Mouse (Mus musculus) bone marrow, adult 2 months (tissue): ENCODE data around the gene Elovl5.

ENCODE experiments used
- CTCF ChIP-seq: fragments of 200-500 bp; IDR thresholded peaks from 2 replicates; pipeline ENCODE4 v1.5.1; 2011; ENCODE audit warnings: low read length, control low read depth; ENCODE audit not compliant: control insufficient read depth, insufficient read depth
- POLR2A ChIP-seq: fragments of 200-500 bp; IDR thresholded peaks from 2 replicates; pipeline ENCODE4 v1.6.1; 2011; ENCODE audit warnings: low read depth, mild to moderate bottlenecking, control low read depth, low read length, borderline replicate concordance; ENCODE audit not compliant: control insufficient read depth

DNA sequence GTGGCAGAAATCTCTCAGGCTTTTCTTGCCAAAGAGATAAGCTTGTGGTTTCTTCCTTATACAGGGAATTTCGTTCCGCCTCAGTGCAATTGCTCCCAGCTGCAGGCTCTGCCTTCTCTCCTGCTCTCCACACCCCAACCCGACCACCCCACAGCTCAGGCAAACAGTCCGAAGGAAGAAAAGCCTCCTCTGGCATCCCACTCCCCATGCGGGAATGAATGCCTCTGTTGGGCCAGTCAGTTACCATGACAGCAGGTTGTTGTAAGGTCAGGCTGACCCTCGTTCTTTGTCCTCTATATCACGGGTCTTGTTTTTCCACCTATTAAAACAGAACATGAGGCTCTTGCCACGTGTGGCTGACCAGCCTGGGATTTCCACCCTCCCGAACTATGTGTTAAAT, 104.1 kb downstream of the Elovl5 start:
- no peak for TF ChIP-seq POLR2A
- no peak for TF ChIP-seq CTCF
